Mouse (Mus musculus) embryonic fibroblast, embryonic 13.5 days (primary cell): ENCODE data around the gene Amz2. TPM values are rescaled to one million over a fixed set of nuclear protein-coding genes. Genes with fewer than 3 reads are reported as not detected.

ENCODE experiments used
- H3K27ac ChIP-seq: 2 replicates; pipeline ENCODE4 v1.5.1; 2012; ENCODE audit warnings: low read length, control low read depth, inconsistent platforms; ENCODE audit not compliant: insufficient read depth
- H3K4me1 ChIP-seq: 2 replicates; pipeline ENCODE4 v1.6.1; 2011; ENCODE audit warnings: low read length; ENCODE audit not compliant: control insufficient read depth, insufficient read depth
- H3K4me3 ChIP-seq: 2 replicates; pipeline ENCODE4 v1.5.1; 2011; ENCODE audit warnings: mild to moderate bottlenecking, control low read depth, low read length; ENCODE audit not compliant: insufficient read depth
- CTCF ChIP-seq: IDR thresholded peaks from 2 replicates; pipeline ENCODE4 v1.5.1; 2011; ENCODE audit warnings: mild to moderate bottlenecking, control low read depth, low read length, moderate library complexity, borderline replicate concordance; ENCODE audit not compliant: insufficient read depth
- POLR2A ChIP-seq: IDR thresholded peaks from 2 replicates; pipeline ENCODE4 v1.6.1; 2011; ENCODE audit warnings: low read depth, mild to moderate bottlenecking, control low read depth, low read length, moderate library complexity
- polyA plus RNA-seq: library from polyadenylated mRNA; stranded (reverse); fragments of >200 nt; gene quantifications from 2 replicates; pipeline ENCODE4 v1.2.4, GENCODE M21; 2011; ENCODE audit warnings: low read depth; ENCODE audit not compliant: missing spikeins, insufficient read length

Gene Amz2
- polyA plus RNA-seq, 1 experiment = 82.9 TPM

- Histone ChIP-seq H3K4me1 (no peaks in the 10 kb centered on the region), H3K27ac (no peak overlapping the region), H3K4me3 (no peak overlapping the region)
- no peak for TF ChIP-seq POLR2A
- no peak for TF ChIP-seq CTCF
Measured at GRCm38 (mm10) chr11:109500206-109500605, 74.5 kb downstream of the Amz2 start.

Other genes starting within 250 kb of the Amz2 start
- gene Rgs9, start 127.8 kb upstream of the Amz2 start, polyA plus RNA-seq = 0.13 and 0.33 TPM in 2 replicates
- gene Gna13, start 63.1 kb upstream of the Amz2 start, polyA plus RNA-seq = 38.0 and 41.3 TPM in 2 replicates
- gene 9930022D16Rik, start 12.0 kb upstream of the Amz2 start, polyA plus RNA-seq = not detected in 2 replicates
- gene Arsg, start 47.4 kb downstream of the Amz2 start, polyA plus RNA-seq = 2.7 and 3.9 TPM in 2 replicates
- 1.0 and 3.0 TPM in 2 replicates for gene Slc16a6, start 47.7 kb downstream of the Amz2 start, polyA plus RNA-seq
- gene Wipi1, start 186.0 kb downstream of the Amz2 start, polyA plus RNA-seq = 87.9 and 111 TPM in 2 replicates
- 215 and 254 TPM in 2 replicates for gene Prkar1a, start 223.5 kb downstream of the Amz2 start, polyA plus RNA-seq